Mouse (Mus musculus) cerebellum, adult 2 months (tissue): ENCODE measurements at regions not wholly inside any gene's neighbourhood (a gene's known extent, or its start where the extent isn't known, plus 50 kb on each side); places are given as distances from the start of the nearest gene placed in this dataset.
A peak's percentile ranks its signal among the peaks of the same experiment; 100 is the strongest.

Source experiments
- DNase-seq, 2 experiments: peaks; one replicate each; pipeline ENCODE4 v3.0.0; 2021
- H3K27ac ChIP-seq: fragments of 200-500 bp; 2 replicates; pipeline ENCODE4 v1.5.1; 2012; ENCODE audit warnings: low read length, control low read depth, inconsistent platforms; ENCODE audit not compliant: insufficient read depth
- H3K27me3 ChIP-seq: fragments of 200-500 bp; 2 replicates; pipeline ENCODE4 v1.6.1; 2012; ENCODE audit warnings: inconsistent platforms, mild to moderate bottlenecking, low read length, moderate library complexity; ENCODE audit not compliant: control insufficient read depth, insufficient read depth
- H3K4me1 ChIP-seq: fragments of 200-500 bp; 2 replicates; pipeline ENCODE4 v1.6.1; 2011; ENCODE audit warnings: low read length; ENCODE audit not compliant: control insufficient read depth, insufficient read depth
- H3K4me3 ChIP-seq: fragments of 200-500 bp; replicated peaks from 2 replicates; pipeline ENCODE3; 2011; ENCODE audit warnings: mild to moderate bottlenecking, low read depth, low read length, control low read depth; ENCODE audit not compliant: insufficient read depth
- CTCF ChIP-seq: fragments of 200-500 bp; IDR thresholded peaks from 2 replicates; pipeline ENCODE4 v1.5.1; 2011; ENCODE audit warnings: low read depth, mild to moderate bottlenecking, control low read depth, low read length, moderate library complexity, borderline replicate concordance; ENCODE audit not compliant: insufficient read depth
- POLR2A ChIP-seq: fragments of 200-500 bp; IDR thresholded peaks from 2 replicates; pipeline ENCODE4 v1.6.1; 2011; ENCODE audit warnings: low read length, control low read depth, borderline replicate concordance; ENCODE audit not compliant: insufficient read depth
- WGBS: fragments of 180-500 bp; shearing (Covaris S2); methylation state at CpG from one replicate; pipeline ENCODE4 v1.1.7; 2018; 5-methylcytosine and 5-hydroxymethylcytosine counted together

GRCm38 (mm10) chr17:82238361-82238760, 500.2 kb upstream of the Slc8a1 start:
- no peak for DNase-seq
- no peak for TF ChIP-seq CTCF
- TF ChIP-seq POLR2A, result no peak
- 41% methylated on average over 1 of the region's 1 CpGs for WGBS
- no peak overlapping the region for H3K27ac ChIP-seq
- H3K4me3 ChIP-seq, result no peak overlapping the region
- H3K4me1 ChIP-seq, result no peaks in the 10 kb centered on the region
- no peaks in the 10 kb centered on the region for H3K27me3 ChIP-seq

- WGBS, result 90% methylated on average over 2 of the region's 2 CpGs
- no peak for TF ChIP-seq POLR2A
- TF ChIP-seq CTCF, result no peak
Observed at GRCm38 (mm10) chr17:82237456-82237855, 499.3 kb upstream of the Slc8a1 start.

GRCm38 (mm10) chr17:82215728-82216623, 477.8 kb upstream of the Slc8a1 start:
- Histone ChIP-seq H3K4me1 (no peaks in the 10 kb centered on the region), H3K27ac (no peak overlapping the region), H3K4me3 (no peak overlapping the region), H3K27me3 (no peaks in the 10 kb centered on the region)
- DNase-seq, result no peak
- no peak for TF ChIP-seq POLR2A
- 87% methylated on average over 5 of the region's 5 CpGs for WGBS

More at GRCm38 (mm10) chr17:82237456-82237855, 499.3 kb upstream of the Slc8a1 start:
- Histone ChIP-seq H3K27ac (no peak overlapping the region), H3K4me1 (no peaks in the 10 kb centered on the region), H3K4me3 (no peak overlapping the region), H3K27me3 (no peaks in the 10 kb centered on the region)
- no peak for DNase-seq

DNA sequence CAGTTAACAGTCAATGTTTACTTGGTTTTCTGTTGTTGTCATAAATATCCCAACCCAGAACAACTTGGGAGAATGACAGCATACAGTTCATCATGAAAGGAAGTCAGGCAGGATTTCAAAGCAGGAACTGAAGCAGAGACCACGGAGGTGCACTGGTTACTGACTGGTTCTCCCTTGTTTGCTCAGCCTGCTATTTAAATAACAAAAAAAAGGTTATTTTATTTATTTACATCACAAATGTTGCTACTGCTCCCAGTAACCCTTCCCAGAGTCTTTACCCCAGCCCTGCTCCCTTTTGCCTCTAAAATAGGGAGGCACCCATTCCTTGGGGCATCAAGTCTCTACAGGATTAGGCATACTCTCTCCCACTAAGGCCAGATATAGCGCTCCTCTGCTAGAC, 461.8 kb upstream of the Slc8a1 start:
- no peak for DNase-seq
- no peak overlapping the region for H3K4me3 ChIP-seq
- TF ChIP-seq CTCF, result no peak
- no peak for TF ChIP-seq POLR2A
- peaks cover 3% of the 10 kb centered on the region for H3K4me1 ChIP-seq
- no peak overlapping the region for H3K27ac ChIP-seq
- 83% methylated on average over 2 of the region's 2 CpGs for WGBS
- no peaks in the 10 kb centered on the region for H3K27me3 ChIP-seq

DNA sequence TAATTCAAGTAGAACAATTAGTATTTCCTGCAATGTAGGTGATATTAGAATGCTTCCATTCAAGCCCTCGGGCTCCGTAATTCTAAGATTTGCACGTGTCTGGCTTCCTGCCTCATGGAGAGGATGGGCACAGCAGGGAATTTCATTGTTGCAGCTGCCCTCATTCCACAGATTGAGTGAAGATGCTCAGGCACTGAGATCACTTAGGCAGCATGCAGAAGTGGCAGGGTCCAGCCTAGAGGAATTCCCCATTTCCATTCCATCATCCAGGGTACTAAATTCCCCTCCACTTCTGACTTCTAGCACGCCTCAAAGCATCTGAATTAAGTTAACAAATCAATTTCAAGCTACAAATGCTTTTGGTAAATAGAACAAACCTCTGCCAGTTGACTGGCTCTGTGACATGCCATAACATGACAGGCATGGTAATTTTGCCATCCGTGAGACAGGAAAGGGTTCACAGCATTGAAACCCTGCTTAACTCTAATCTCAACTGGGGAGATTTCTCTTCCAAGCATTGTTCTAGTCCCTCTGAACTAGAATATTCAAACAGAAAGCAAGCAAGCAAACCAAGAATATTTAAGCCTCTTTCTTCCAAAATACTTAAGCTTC, 461.0 kb upstream of the Slc8a1 start:
- WGBS, result 2% methylated on average over 5 of the region's 5 CpGs
- H3K4me3 ChIP-seq, result no peak overlapping the region
- no peak overlapping the region for H3K27ac ChIP-seq
- DNase-seq, result peak; percentile 6 to 18
- H3K4me1 ChIP-seq, result peaks cover 3% of the 10 kb centered on the region
- TF ChIP-seq CTCF, result no peak
- no peak for TF ChIP-seq POLR2A
- no peaks in the 10 kb centered on the region for H3K27me3 ChIP-seq

GRCm38 (mm10) chr17:82184261-82184660, 446.1 kb upstream of the Slc8a1 start:
- no peak overlapping the region for H3K27ac ChIP-seq
- no peak for DNase-seq
- TF ChIP-seq POLR2A (no peak), CTCF (no peak)
- no peaks in the 10 kb centered on the region for H3K27me3 ChIP-seq
- H3K4me1 ChIP-seq, result no peaks in the 10 kb centered on the region
- WGBS, result 62% methylated on average over 2 of the region's 2 CpGs
- no peak overlapping the region for H3K4me3 ChIP-seq

DNA sequence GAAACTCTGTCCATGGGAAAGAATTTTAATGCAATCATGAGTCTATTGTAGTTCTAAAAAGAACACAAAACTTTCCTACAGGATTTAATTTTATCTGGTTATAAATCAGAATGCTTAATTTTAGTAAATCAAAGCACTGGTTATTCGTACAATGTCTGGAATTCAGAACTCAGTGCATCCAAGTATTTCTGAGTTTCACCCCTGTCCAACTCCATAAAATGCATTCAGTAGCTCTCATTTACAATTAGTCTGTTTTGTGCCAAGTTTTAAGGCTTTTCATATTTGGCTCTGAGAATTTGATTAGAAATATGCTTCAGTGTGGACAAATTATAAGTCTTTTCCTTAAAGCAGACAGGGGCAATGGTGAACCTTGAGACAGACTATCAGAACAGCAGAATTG, 433.0 kb upstream of the Slc8a1 start:
- WGBS, result 75% methylated on average over 1 of the region's 1 CpGs
- DNase-seq, result no peak
- TF ChIP-seq POLR2A (no peak), CTCF (no peak)

DNA sequence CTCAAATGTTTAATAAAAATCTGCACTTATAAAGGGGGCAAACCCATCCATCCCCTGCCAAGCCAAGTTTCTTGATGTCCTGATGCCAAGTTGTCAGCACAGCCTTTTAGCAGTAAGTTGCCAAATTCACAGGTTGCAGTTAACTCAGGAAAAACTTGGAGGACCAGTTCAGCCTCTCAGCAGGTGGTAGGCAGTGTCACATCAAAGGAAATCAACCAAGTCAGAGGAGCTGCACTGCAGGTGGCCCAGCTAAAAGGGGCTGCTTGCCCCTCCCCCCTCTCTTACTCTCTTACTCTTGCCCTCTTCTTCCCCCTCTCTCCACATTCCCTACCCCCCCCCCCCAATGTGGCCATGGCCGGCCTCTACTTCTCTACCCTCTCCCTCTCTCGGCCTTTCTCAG, 415.3 kb upstream of the Slc8a1 start:
- DNase-seq, result no peak
- no peaks in the 10 kb centered on the region for H3K27me3 ChIP-seq
- no peak for TF ChIP-seq CTCF
- TF ChIP-seq POLR2A, result no peak
- 42% methylated on average over 2 of the region's 2 CpGs for WGBS
- H3K27ac ChIP-seq, result no peak overlapping the region
- H3K4me3 ChIP-seq, result no peak overlapping the region
- no peaks in the 10 kb centered on the region for H3K4me1 ChIP-seq

More for the DNA sequence above, 433.0 kb upstream of the Slc8a1 start:
- Histone ChIP-seq H3K27ac (no peak overlapping the region), H3K4me3 (no peak overlapping the region), H3K27me3 (no peaks in the 10 kb centered on the region), H3K4me1 (no peaks in the 10 kb centered on the region)
